Mouse (Mus musculus) induced T-regulatory cell, adult 2 months (primary cell): ENCODE results near the gene Rpa2.
"Not testable (repeated sequence)": the region's sequence is repeated elsewhere in the genome, so short reads cannot be mapped to it uniquely, and the experiment has no call there.

ENCODE experiments used
- DNase-seq: peaks from one replicate; pipeline ENCODE4 v3.0.0-alpha.2; 2012; ENCODE audit warnings: low read depth

Gene Rpa2

GRCm38 (mm10) chr4:132762602-132763001 is 5.5 kb upstream of the Rpa2 start:
- no peak for DNase-seq

GRCm38 (mm10) chr4:132763125-132763524 is 5.0 kb upstream of the Rpa2 start:
- DNase-seq = not testable (repeated sequence)

GRCm38 (mm10) chr4:132771776-132772175 is 3.6 kb downstream of the Rpa2 start:
- peak; percentile 57 for DNase-seq

GRCm38 (mm10) chr4:132774905-132775304 is 6.8 kb downstream of the Rpa2 start:
- peak; percentile 60 for DNase-seq

GRCm38 (mm10) chr4:132776764-132777163 is 8.6 kb downstream of the Rpa2 start:
- DNase-seq = peak; percentile 86

- DNase-seq = peak; percentile 49
Observed at GRCm38 (mm10) chr4:132778562-132779201, 10.6 kb downstream of the Rpa2 start.

GRCm38 (mm10) chr4:132780288-132780687 is 12.2 kb downstream of the Rpa2 start:
- DNase-seq = no peak

GRCm38 (mm10) chr4:132783732-132784131 is 15.6 kb downstream of the Rpa2 start:
- peak; percentile 66 for DNase-seq

GRCm38 (mm10) chr4:132785228-132785627 is 17.1 kb downstream of the Rpa2 start:
- no peak for DNase-seq

- no peak for DNase-seq
Observed at GRCm38 (mm10) chr4:132789731-132790130, 21.6 kb downstream of the Rpa2 start.

GRCm38 (mm10) chr4:132793322-132794004 is 25.3 kb downstream of the Rpa2 start:
- DNase-seq = not testable (repeated sequence)

GRCm38 (mm10) chr4:132794028-132794427 is 25.9 kb downstream of the Rpa2 start:
- DNase-seq = no peak

GRCm38 (mm10) chr4:132794760-132795159 is 26.6 kb downstream of the Rpa2 start:
- peak; percentile 36 for DNase-seq

- DNase-seq = no peak
Observed at GRCm38 (mm10) chr4:132795171-132795570, 27.0 kb downstream of the Rpa2 start.

GRCm38 (mm10) chr4:132796196-132796886 is 28.2 kb downstream of the Rpa2 start, which contains the start of gene Themis2:
Gene Themis2 (minus strand): TSS chr4:132796387.
- peak; percentile 91 for DNase-seq

GRCm38 (mm10) chr4:132797461-132797860 is 29.3 kb downstream of the Rpa2 start:
- DNase-seq = no peak

GRCm38 (mm10) chr4:132798028-132798427 is 29.9 kb downstream of the Rpa2 start:
- DNase-seq = no peak

- not testable (repeated sequence) for DNase-seq
Observed at GRCm38 (mm10) chr4:132798666-132799065, 30.5 kb downstream of the Rpa2 start.

GRCm38 (mm10) chr4:132799845-132800244 is 31.7 kb downstream of the Rpa2 start:
- peak; percentile 49 for DNase-seq

- no peak for DNase-seq
Observed at GRCm38 (mm10) chr4:132801176-132802077, 33.3 kb downstream of the Rpa2 start.

- DNase-seq = peak; percentile 78
Observed at GRCm38 (mm10) chr4:132802171-132802637, 34.1 kb downstream of the Rpa2 start.

GRCm38 (mm10) chr4:132803212-132803611 is 35.1 kb downstream of the Rpa2 start:
- DNase-seq = no peak
